Mouse (Mus musculus) liver, embryonic 13.5 days (tissue): ENCODE measurements around the gene Prdx6b. TPM values are rescaled to one million over a fixed set of nuclear protein-coding genes. Genes with fewer than 3 reads are reported as not detected.
A peak's percentile ranks its signal among the peaks of the same experiment; 100 is the strongest.

ENCODE experiments used
- ATAC-seq: fragments of 200-750 bp; cut with Nextera tagmentation; 2 replicates; pipeline ENCODE4 v1.8.0; 2017; ENCODE audit warnings: low read depth, mild to moderate bottlenecking, moderate number of reproducible peaks, moderate library complexity
- DNase-seq: peaks from one replicate; pipeline ENCODE4 v3.0.0; 2022
- H3K27ac ChIP-seq: fragments of 300-500 bp; sonication (generic); 2 replicates; pipeline ENCODE4 v1.5.1; 2015; ENCODE audit warnings: moderate library complexity, mild to moderate bottlenecking, inconsistent platforms
- H3K27me3 ChIP-seq: fragments of 300-500 bp; sonication (generic); 2 replicates; pipeline ENCODE4 v1.6.1; 2015; ENCODE audit warnings: mild to moderate bottlenecking, inconsistent platforms
- H3K36me3 ChIP-seq: fragments of 300-500 bp; sonication (generic); 2 replicates; pipeline ENCODE4 v1.6.1; 2015; ENCODE audit warnings: mild to moderate bottlenecking, inconsistent platforms
- H3K4me1 ChIP-seq: fragments of 300-500 bp; sonication (generic); replicated peaks from 2 replicates; pipeline ENCODE4 v1.6.1; 2015; ENCODE audit warnings: inconsistent platforms
- H3K4me2 ChIP-seq: fragments of 300-500 bp; sonication (generic); 2 replicates; pipeline ENCODE4 v1.6.1; 2015; ENCODE audit warnings: inconsistent platforms, mild to moderate bottlenecking, moderate library complexity
- H3K4me3 ChIP-seq: fragments of 300-500 bp; sonication (generic); replicated peaks from 2 replicates; pipeline ENCODE4 v1.5.1; 2015; ENCODE audit warnings: mild to moderate bottlenecking, inconsistent platforms
- H3K9ac ChIP-seq: fragments of 300-500 bp; sonication (generic); 2 replicates; pipeline ENCODE4 v1.6.1; 2015; ENCODE audit warnings: mild to moderate bottlenecking, inconsistent platforms
- H3K9me3 ChIP-seq: fragments of 300-500 bp; sonication (generic); replicated peaks from 2 replicates; pipeline ENCODE4 v1.6.1; 2016; ENCODE audit warnings: inconsistent platforms
- WGBS: fragments of 180-500 bp; shearing (Covaris S2); methylation state at CpG from one replicate; pipeline ENCODE4 v1.1.7; 2015; ENCODE audit not compliant: insufficient replicate concordance; 5-methylcytosine and 5-hydroxymethylcytosine counted together
- polyA plus RNA-seq: library from polyadenylated mRNA; unstranded; fragments of >200 nt; fragmentation: Nextera tagmentation; extraction: Ambion mirVana; gene quantifications from 2 replicates; pipeline ENCODE4 v1.2.1, GENCODE M21; 2015

Gene Prdx6b
- not detected in 2 replicates for polyA plus RNA-seq

GRCm38 (mm10) chr2:80292172-80292571 lies at the start of gene Prdx6b:
Prdx6b (plus strand) TSS chr2:80292472.
- H3K4me2 ChIP-seq = no peak within 1 kb of the TSS
- H3K9ac ChIP-seq = no peak within 1 kb of the TSS
- no peak for DNase-seq
- H3K27me3 ChIP-seq = no peaks in the 10 kb centered on the region
- H3K9me3 ChIP-seq = no peaks in the 10 kb centered on the region
- H3K27ac ChIP-seq = no peak within 1 kb of the TSS
- no peaks in the 10 kb centered on the region for H3K36me3 ChIP-seq
- H3K4me3 ChIP-seq = no peak within 1 kb of the TSS
- no peaks in the 10 kb centered on the region for H3K4me1 ChIP-seq
- no peak for ATAC-seq
- 65% methylated on average over 8 of the region's 8 CpGs for WGBS

GRCm38 (mm10) chr2:80247466-80247865 lies 44.8 kb upstream of the Prdx6b start:
- H3K4me1 ChIP-seq = no peaks in the 10 kb centered on the region
- no peak overlapping the region for H3K4me2 ChIP-seq
- H3K36me3 ChIP-seq = no peaks in the 10 kb centered on the region
- H3K27ac ChIP-seq = no peak overlapping the region
- H3K27me3 ChIP-seq = no peaks in the 10 kb centered on the region
- no peak overlapping the region for H3K9ac ChIP-seq
- ATAC-seq (no peak), DNase-seq (no peak)
- 73% methylated on average over 3 of the region's 3 CpGs for WGBS
- no peak overlapping the region for H3K4me3 ChIP-seq
- H3K9me3 ChIP-seq = no peaks in the 10 kb centered on the region

- no peaks in the 10 kb centered on the region for H3K36me3 ChIP-seq
- H3K4me1 ChIP-seq = no peaks in the 10 kb centered on the region
- H3K4me3 ChIP-seq = no peak overlapping the region
- no peaks in the 10 kb centered on the region for H3K27me3 ChIP-seq
- DNase-seq (no peak), ATAC-seq (no peak)
- no peak overlapping the region for H3K9ac ChIP-seq
- H3K27ac ChIP-seq = no peak overlapping the region
- no peak overlapping the region for H3K4me2 ChIP-seq
- no peaks in the 10 kb centered on the region for H3K9me3 ChIP-seq
These were observed 44.4 kb upstream of the Prdx6b start for GRCm38 (mm10) chr2:80247868-80248267.

GRCm38 (mm10) chr2:80259888-80260672 lies 32.2 kb upstream of the Prdx6b start:
- Histone ChIP-seq H3K27me3 (no peaks in the 10 kb centered on the region), H3K36me3 (no peaks in the 10 kb centered on the region), H3K4me2 (no peak overlapping the region), H3K4me3 (no peak overlapping the region), H3K9ac (no peak overlapping the region), H3K27ac (no peak overlapping the region), H3K4me1 (no peaks in the 10 kb centered on the region), H3K9me3 (no peaks in the 10 kb centered on the region)
- no peak for DNase-seq
- ATAC-seq = no peak
- WGBS = 68% methylated on average over 3 of the region's 3 CpGs

- no peak for ATAC-seq
- DNase-seq = peak; percentile 1
- no peaks in the 10 kb centered on the region for H3K4me1 ChIP-seq
- H3K4me2 ChIP-seq = no peak overlapping the region
- H3K4me3 ChIP-seq = no peak overlapping the region
- no peaks in the 10 kb centered on the region for H3K27me3 ChIP-seq
- no peak overlapping the region for H3K9ac ChIP-seq
- H3K27ac ChIP-seq = no peak overlapping the region
- no peaks in the 10 kb centered on the region for H3K36me3 ChIP-seq
- H3K9me3 ChIP-seq = no peaks in the 10 kb centered on the region
- WGBS = 17% methylated on average over 11 of the region's 11 CpGs
These were observed 25.4 kb upstream of the Prdx6b start for GRCm38 (mm10) chr2:80266894-80267293.

GRCm38 (mm10) chr2:80268053-80268452 lies 24.2 kb upstream of the Prdx6b start:
- DNase-seq (no peak), ATAC-seq (no peak)
- no peaks in the 10 kb centered on the region for H3K4me1 ChIP-seq
- H3K9ac ChIP-seq = no peak overlapping the region
- no peaks in the 10 kb centered on the region for H3K27me3 ChIP-seq
- no peaks in the 10 kb centered on the region for H3K36me3 ChIP-seq
- H3K9me3 ChIP-seq = no peaks in the 10 kb centered on the region
- H3K4me2 ChIP-seq = no peak overlapping the region
- H3K4me3 ChIP-seq = no peak overlapping the region
- 56% methylated on average over 4 of the region's 4 CpGs for WGBS
- H3K27ac ChIP-seq = no peak overlapping the region

GRCm38 (mm10) chr2:80271431-80271830 lies 20.8 kb upstream of the Prdx6b start:
- no peak overlapping the region for H3K9ac ChIP-seq
- ATAC-seq (no peak), DNase-seq (no peak)
- H3K4me1 ChIP-seq = no peaks in the 10 kb centered on the region
- no peaks in the 10 kb centered on the region for H3K9me3 ChIP-seq
- H3K27me3 ChIP-seq = no peaks in the 10 kb centered on the region
- H3K4me3 ChIP-seq = no peak overlapping the region
- 72% methylated on average over 1 of the region's 1 CpGs for WGBS
- H3K36me3 ChIP-seq = no peaks in the 10 kb centered on the region
- no peak overlapping the region for H3K4me2 ChIP-seq
- H3K27ac ChIP-seq = no peak overlapping the region

GRCm38 (mm10) chr2:80273038-80273437 lies 19.2 kb upstream of the Prdx6b start:
- Histone ChIP-seq H3K9me3 (no peaks in the 10 kb centered on the region), H3K27ac (no peak overlapping the region), H3K36me3 (no peaks in the 10 kb centered on the region), H3K27me3 (no peaks in the 10 kb centered on the region), H3K4me3 (no peak overlapping the region), H3K4me2 (no peak overlapping the region), H3K4me1 (no peaks in the 10 kb centered on the region), H3K9ac (no peak overlapping the region)
- no peak for DNase-seq
- WGBS = 51% methylated on average over 3 of the region's 3 CpGs
- ATAC-seq = no peak

GRCm38 (mm10) chr2:80273763-80274162 lies 18.5 kb upstream of the Prdx6b start:
- Histone ChIP-seq H3K4me3 (no peak overlapping the region), H3K27ac (no peak overlapping the region), H3K9ac (no peak overlapping the region), H3K9me3 (no peaks in the 10 kb centered on the region), H3K4me1 (no peaks in the 10 kb centered on the region), H3K36me3 (no peaks in the 10 kb centered on the region), H3K4me2 (no peak overlapping the region), H3K27me3 (no peaks in the 10 kb centered on the region)
- no peak for DNase-seq
- ATAC-seq = no peak
- WGBS = 54% methylated on average over 4 of the region's 4 CpGs

GRCm38 (mm10) chr2:80275136-80275535 lies 17.1 kb upstream of the Prdx6b start:
- Histone ChIP-seq H3K27ac (no peak overlapping the region), H3K4me2 (no peak overlapping the region), H3K27me3 (no peaks in the 10 kb centered on the region), H3K4me3 (no peak overlapping the region), H3K36me3 (no peaks in the 10 kb centered on the region), H3K9me3 (no peaks in the 10 kb centered on the region), H3K9ac (no peak overlapping the region), H3K4me1 (no peaks in the 10 kb centered on the region)
- WGBS = 42% methylated on average over 2 of the region's 2 CpGs
- ATAC-seq (no peak), DNase-seq (no peak)

GRCm38 (mm10) chr2:80282214-80282613 lies 10.1 kb upstream of the Prdx6b start:
- DNase-seq = no peak
- Histone ChIP-seq H3K9ac (no peak overlapping the region), H3K4me2 (no peak overlapping the region), H3K27me3 (no peaks in the 10 kb centered on the region), H3K36me3 (no peaks in the 10 kb centered on the region), H3K27ac (no peak overlapping the region), H3K9me3 (no peaks in the 10 kb centered on the region), H3K4me1 (no peaks in the 10 kb centered on the region), H3K4me3 (no peak overlapping the region)
- 47% methylated on average over 2 of the region's 2 CpGs for WGBS
- ATAC-seq = no peak

GRCm38 (mm10) chr2:80286397-80286796 lies 5.9 kb upstream of the Prdx6b start:
- Histone ChIP-seq H3K9ac (no peak overlapping the region), H3K4me2 (no peak overlapping the region), H3K4me1 (no peaks in the 10 kb centered on the region), H3K36me3 (no peaks in the 10 kb centered on the region), H3K4me3 (no peak overlapping the region), H3K27ac (no peak overlapping the region), H3K9me3 (no peaks in the 10 kb centered on the region), H3K27me3 (no peaks in the 10 kb centered on the region)
- DNase-seq (no peak), ATAC-seq (no peak)
- 67% methylated on average over 4 of the region's 4 CpGs for WGBS
